Mouse (Mus musculus): ENCODE results near the gene Olfr303.

- TF ChIP-seq GATA1 (IDR thresholded peaks at IDR 0.05; ENCODE audit: borderline replicate concordance, low read length), result no peak
- no peak for TF ChIP-seq FLI1 (IDR thresholded peaks at IDR 0.05; ENCODE audit: low read length)
Measured at GRCm38 (mm10) chr7:86366828-86367227, 30.8 kb downstream of the Olfr303 start, which contains the start of gene Olfr305.
